Mouse (Mus musculus): ENCODE measurements around the gene Zfp874b. TPM values are rescaled to one million over a fixed set of nuclear protein-coding genes. Genes with fewer than 3 reads are reported as not detected.
"Not testable (repeated sequence)": the region's sequence is repeated elsewhere in the genome, so short reads cannot be mapped to it uniquely, and the experiment has no call there.

The Zfp874b gene
- 10 to 100 TPM; 11.1 to 16.7 (median 12.4) TPM for polyA plus RNA-seq (2017; shearing (Covaris generic))

GRCm38 (mm10) chr13:67483625-67484423 is at the start of gene Zfp874b:
Zfp874b (minus strand) TSS chr13:67484258.
- peak; percentile 98 for ATAC-seq

DNA sequence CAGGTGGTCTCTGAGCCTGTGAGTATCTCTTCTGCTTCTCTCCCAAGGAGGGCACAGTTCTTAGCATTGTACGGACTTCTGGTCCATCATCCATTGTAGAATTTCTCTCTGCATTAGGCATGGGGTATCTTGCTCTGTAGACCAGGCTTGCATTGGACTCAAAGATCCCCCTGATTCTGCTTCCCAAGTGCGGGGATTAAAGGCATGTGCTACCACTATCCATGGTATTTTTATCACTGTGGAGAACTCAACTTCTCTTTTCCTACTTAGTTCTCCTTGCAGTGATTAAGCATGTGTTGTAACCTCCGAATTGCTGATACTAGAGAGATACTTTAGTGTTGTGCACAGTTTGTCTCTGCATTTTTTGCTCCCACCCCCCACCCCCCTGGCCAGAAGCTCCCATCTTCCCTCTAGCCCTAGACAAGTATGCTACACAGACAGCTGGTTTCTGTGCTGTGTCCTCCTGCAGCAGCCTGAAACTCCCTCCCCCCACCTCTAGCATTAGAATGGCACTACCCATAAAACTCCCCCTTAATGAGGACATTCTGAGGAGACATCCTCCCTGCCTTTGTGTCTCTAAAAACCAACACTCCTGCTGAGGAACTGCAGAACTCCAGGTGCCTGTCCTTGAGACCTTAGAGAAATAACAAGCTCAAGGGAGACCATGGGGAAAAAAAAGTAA is 43.1 kb upstream of the Zfp874b start:
- ATAC-seq: no peak

- peak; percentile 100 for ATAC-seq
These were observed 41.8 kb upstream of the Zfp874b start, which contains the start of the genes Gm26965 and Zfp87 for GRCm38 (mm10) chr13:67525753-67526410. Gm26965 (minus strand) TSS chr13:67526151. Zfp87 (minus strand) TSS chr13:67526177.

GRCm38 (mm10) chr13:67500908-67501307 is 16.9 kb upstream of the Zfp874b start:
- ATAC-seq: no peak

DNA sequence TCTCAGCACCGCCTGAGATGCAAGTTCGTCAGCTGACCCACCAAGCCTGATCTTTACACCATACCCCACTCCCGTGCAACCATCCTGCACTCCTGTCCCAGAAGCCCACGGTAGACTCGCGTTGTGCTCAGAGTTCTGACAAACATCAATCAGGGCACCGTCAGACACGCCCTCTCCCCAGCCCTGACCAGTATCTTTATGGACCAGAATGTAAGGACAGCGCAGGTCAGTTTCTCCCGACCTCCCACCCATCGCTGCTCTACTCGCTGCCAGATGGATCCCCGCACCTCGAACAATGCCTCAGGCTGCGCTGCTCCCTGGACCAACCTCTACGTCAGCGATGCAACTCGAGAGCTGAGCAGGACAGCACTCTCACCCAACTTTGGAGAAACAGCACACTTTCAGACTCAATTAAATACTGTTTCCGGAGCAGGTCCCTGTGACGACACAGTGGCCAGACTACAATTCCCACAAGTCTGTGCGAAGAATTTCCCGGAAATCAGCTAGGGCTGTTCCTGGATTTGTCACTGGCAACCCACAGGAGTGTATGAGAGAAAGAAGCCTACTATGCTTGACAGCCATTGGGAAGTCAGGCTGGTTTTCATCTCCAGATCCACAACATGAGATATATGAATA is 16.1 kb upstream of the Zfp874b start, which contains the start of gene Zfp58:
Gene Zfp58, minus strand, starts transcription at position 472 of the 636 bp plus-strand sequence.
- peak; percentile 99 for ATAC-seq

GRCm38 (mm10) chr13:67495631-67496030 is 11.6 kb upstream of the Zfp874b start:
- no peak for ATAC-seq

DNA sequence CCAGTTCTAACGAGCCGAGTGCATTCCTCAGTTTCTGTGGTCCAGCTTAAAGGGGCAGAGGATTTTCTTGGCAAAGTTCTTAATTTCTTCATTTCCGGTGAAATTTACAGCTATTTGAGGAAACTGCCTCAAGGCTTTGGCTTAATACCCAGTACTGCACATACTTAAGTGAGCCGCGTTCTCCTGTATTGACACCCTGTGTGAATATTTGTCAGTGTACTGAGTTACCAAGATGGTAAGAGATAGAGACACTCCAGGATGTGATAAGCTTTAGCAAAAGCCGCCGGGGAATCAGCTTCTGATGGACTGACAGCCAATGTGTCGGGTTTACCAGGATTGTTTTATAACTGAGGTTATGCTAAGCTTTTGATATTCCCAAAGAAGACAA is 360 bp upstream of the Zfp874b start:
- ATAC-seq: peak; percentile 47

DNA sequence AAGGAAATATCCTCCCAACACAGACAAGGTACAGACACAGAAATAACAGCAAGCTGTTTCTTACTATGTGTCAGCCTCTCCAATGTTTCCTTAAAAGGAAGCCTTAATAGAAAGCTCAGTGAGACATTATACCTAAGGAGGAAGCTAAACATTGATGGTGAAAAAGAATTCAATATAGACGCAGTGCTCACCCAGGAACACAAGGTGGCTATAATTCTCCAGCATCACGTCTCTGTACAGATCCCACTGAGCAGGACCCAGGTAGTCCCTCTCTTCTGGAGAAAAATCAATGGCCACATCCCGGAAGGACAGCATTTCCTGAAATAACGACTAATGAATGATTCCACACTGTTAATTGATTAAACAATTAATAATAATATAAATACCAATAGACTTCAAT is 2.5 kb downstream of the Zfp874b start:
- no peak for ATAC-seq

GRCm38 (mm10) chr13:67469274-67469673 is 14.8 kb downstream of the Zfp874b start:
- ATAC-seq: no peak

DNA sequence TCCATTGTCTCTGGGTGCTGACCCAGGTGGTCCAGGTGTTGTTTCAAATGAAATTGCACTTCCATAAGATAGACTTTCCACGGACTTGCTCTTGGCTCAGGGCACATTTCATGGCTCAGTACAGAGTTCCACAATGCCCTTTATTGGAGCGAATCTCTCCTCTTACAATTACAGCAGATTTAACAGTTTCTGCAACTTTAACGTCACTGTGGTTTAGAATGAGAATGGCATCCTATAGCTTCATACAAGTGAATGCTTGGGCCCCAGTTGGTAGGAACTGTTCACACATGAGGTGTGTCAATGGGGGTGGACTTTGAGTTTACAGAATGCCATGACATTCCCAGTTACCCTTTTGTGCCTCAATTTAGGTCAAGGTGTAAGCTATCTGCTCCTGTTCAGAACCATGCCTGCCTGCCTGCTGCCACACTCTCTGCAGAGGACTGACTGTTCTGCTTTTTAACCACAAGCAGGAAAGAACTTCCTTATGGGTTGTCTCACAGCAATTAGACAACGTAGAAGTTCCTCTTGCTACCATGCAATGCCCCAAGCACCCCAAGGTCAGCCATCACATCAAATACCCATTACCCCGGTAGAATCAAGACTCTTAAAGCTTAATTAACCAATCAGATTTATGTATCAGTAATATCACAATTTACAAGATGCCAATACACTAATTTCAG is 20.4 kb downstream of the Zfp874b start:
- not testable (repeated sequence) for ATAC-seq

- ATAC-seq: no peak
These were observed 32.1 kb downstream of the Zfp874b start for GRCm38 (mm10) chr13:67452021-67452309.

DNA sequence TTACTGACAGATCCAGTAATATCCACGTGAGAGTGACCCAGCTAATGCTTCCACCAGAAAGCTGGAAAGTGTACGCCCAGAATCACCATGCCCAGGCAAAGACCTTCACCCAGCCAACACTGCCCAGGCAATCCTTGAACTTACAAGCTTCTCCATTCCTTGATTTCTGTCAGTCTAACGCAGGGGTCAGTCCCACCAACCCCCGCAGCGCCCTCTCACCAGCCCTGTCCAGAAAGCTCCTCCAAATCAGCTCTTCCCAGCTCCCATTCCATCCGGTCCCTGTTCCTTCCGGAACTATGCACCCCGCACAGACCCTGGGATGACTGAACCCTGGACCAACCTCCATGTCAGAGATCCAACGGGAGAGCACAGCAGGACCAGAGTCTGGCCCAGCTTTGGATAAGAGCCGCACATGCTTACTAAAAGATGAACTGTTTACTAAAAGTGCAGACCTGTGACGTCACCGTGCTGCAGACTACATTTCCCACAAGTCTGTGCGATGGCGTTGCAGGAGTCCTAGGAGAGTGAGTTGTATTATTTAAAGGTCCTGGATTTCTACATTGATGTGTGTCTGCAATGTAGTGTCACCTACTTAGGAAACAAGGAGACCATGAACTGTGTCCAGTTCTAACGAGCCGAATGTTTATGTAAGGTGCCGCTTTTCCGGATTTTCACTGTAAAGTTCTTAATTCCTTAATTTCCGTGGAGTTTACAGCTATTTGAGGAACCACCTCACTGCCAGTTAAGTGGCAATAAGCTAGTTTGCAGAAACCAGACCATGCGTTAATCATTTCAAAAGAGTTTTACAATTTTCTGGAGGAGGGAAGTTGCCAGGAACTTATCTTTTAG is 32.7 kb downstream of the Zfp874b start, which contains the start of gene Zfp874a:
Gene Zfp874a, minus strand, starts transcription at position 453 of the 849 bp plus-strand sequence.
- ATAC-seq: peak; percentile 100

- not testable (repeated sequence) for ATAC-seq
These were observed 47.0 kb downstream of the Zfp874b start for GRCm38 (mm10) chr13:67437095-67437494.

- ATAC-seq: no peak
These were observed 55.9 kb downstream of the Zfp874b start for GRCm38 (mm10) chr13:67428116-67428515.

GRCm38 (mm10) chr13:67425699-67426098 is 58.4 kb downstream of the Zfp874b start:
- ATAC-seq: not testable (repeated sequence)

- not testable (repeated sequence) for ATAC-seq
These were observed 61.5 kb downstream of the Zfp874b start for GRCm38 (mm10) chr13:67422532-67422931.

Other genes starting within 250 kb of the Zfp874b start
- 1 to 10 TPM; 1.4 to 3.7 (median 1.9) TPM for gene Zfp458, start 205.8 kb downstream of the Zfp874b start, polyA plus RNA-seq (2017; shearing (Covaris generic))
- gene Zfp457, start 177.8 kb downstream of the Zfp874b start, polyA plus RNA-seq (2017; shearing (Covaris generic)): under 1 TPM in 1 of 3 experiments, not detected in 2; 0.40 TPM
- gene Zfp595, start 151.7 kb downstream of the Zfp874b start, polyA plus RNA-seq (2017; shearing (Covaris generic)): 1 to 10 TPM; 5.1 to 8.1 (median 6.1) TPM
- gene Gm28044, start 123.7 kb downstream of the Zfp874b start, polyA plus RNA-seq (2017; shearing (Covaris generic)): under 1 TPM in 1 of 3 experiments, not detected in 2; 0.69 TPM
- 1 to 10 TPM; 2.1 to 3.2 (median 2.8) TPM for gene Zfp953, start 123.7 kb downstream of the Zfp874b start, polyA plus RNA-seq (2017; shearing (Covaris generic))
- gene Gm28041, start 108.5 kb downstream of the Zfp874b start, polyA plus RNA-seq (2017; shearing (Covaris generic)): 1 to 10 TPM in 2 of 3 experiments, under 1 TPM in 1; 0.78 to 2.9 (median 2.5) TPM
- 1 to 10 TPM; 5.5 to 7.2 (median 5.6) TPM for gene Zfp456, start 108.4 kb downstream of the Zfp874b start, polyA plus RNA-seq (2017; shearing (Covaris generic))
- 10 to 100 TPM; 24.1 to 28.1 (median 25.8) TPM for gene Zfp429, start 84.4 kb downstream of the Zfp874b start, polyA plus RNA-seq (2017; shearing (Covaris generic))
- 1 to 10 TPM in 1 of 3 experiments, under 1 TPM in 2; 0.19 to 5.7 (median 0.82) TPM for gene Zfp459, start 62.8 kb downstream of the Zfp874b start, polyA plus RNA-seq (2017; shearing (Covaris generic))
- 10 to 100 TPM; 12.7 to 18.2 (median 15.3) TPM for gene Zfp874a, start 32.6 kb downstream of the Zfp874b start, polyA plus RNA-seq (2017; shearing (Covaris generic))
- gene Zfp58, start 16.3 kb upstream of the Zfp874b start, polyA plus RNA-seq (2017; shearing (Covaris generic)): 10 to 100 TPM; 12.4 to 15.2 (median 13.4) TPM
- gene Gm26965, start 41.9 kb upstream of the Zfp874b start, polyA plus RNA-seq (2017; shearing (Covaris generic)): 1 to 10 TPM in 2 of 3 experiments, not detected in 1; 2.5 to 6.3 TPM
- gene Zfp87, start 41.9 kb upstream of the Zfp874b start, polyA plus RNA-seq (2017; shearing (Covaris generic)): 10 to 100 TPM; 51.7 to 63.1 (median 53.1) TPM
- 10 to 100 TPM; 18.0 to 22.2 (median 18.5) TPM for gene Zfp748, start 69.6 kb upstream of the Zfp874b start, polyA plus RNA-seq (2017; shearing (Covaris generic))
- gene Zfp729b, start 125.4 kb upstream of the Zfp874b start, polyA plus RNA-seq (2017; shearing (Covaris generic)): 10 to 100 TPM in 1 of 3 experiments, 1 to 10 TPM in 2; 7.1 to 10.0 (median 9.6) TPM
- 1 to 10 TPM in 2 of 3 experiments, not detected in 1; 6.0 to 8.1 TPM for gene Gm49345, start 153.5 kb upstream of the Zfp874b start, polyA plus RNA-seq (2017; shearing (Covaris generic))
- gene Zfp729a, start 153.5 kb upstream of the Zfp874b start, polyA plus RNA-seq (2017; shearing (Covaris generic)): 10 to 100 TPM; 10.1 to 12.7 (median 11.7) TPM
- 10 to 100 TPM; 15.4 to 22.5 (median 20.1) TPM for gene Zfp738, start 202.8 kb upstream of the Zfp874b start, polyA plus RNA-seq (2017; shearing (Covaris generic))
- gene Zfp65, start 244.9 kb upstream of the Zfp874b start, polyA plus RNA-seq (2017; shearing (Covaris generic)): 1 to 10 TPM; 4.2 to 7.9 (median 6.5) TPM